Mouse (Mus musculus): ENCODE results near the gene Igfbp7. TPM values are rescaled to one million over a fixed set of nuclear protein-coding genes. Genes with fewer than 3 reads are reported as not detected.

Gene Igfbp7
- polyA plus RNA-seq, 1 experiment from 2014 or later: 30.9 TPM

DNA sequence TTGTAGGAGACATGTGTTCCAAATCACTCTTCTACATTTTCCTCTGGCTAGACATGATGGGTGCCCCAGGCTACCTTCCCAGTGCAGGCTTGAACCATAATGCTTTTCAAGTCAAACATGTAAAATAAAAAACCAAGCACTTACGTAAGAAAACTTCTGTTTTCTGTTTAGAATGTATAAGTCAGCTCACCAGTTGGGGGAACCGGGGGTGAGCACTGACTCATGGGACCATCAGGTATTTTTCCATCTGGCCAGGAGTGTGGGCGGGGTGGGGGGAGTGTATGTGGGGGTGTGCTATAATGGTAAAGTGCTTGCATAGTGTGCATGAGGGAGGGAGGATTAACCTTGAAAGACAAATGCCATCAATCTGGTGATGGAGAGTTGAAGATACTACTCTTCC lies 29.8 kb downstream of the Igfbp7 start:
- no peak overlapping the region for H3K4me2 ChIP-seq (ENCODE audit: low read depth, low read length)
- H3K9ac ChIP-seq (ENCODE audit: low read depth, low read length): no peak overlapping the region
- H3K27me3 ChIP-seq (ENCODE audit: control insufficient read depth, insufficient read depth, low read depth, low read length): no peaks in the 10 kb centered on the region
- H3K4me1 ChIP-seq (ENCODE audit: control insufficient read depth, low read depth, low read length): no peaks in the 10 kb centered on the region
- H3K9me3 ChIP-seq (replicated peaks; ENCODE audit: control insufficient read depth, low read length): no peaks in the 10 kb centered on the region
- no peaks in the 10 kb centered on the region for H3K36me3 ChIP-seq (ENCODE audit: control insufficient read depth, insufficient read depth)
- no peak overlapping the region for H3K4me3 ChIP-seq (ENCODE audit: low read depth, low read length)
- ATAC-seq (ENCODE audit: low read depth): no peak
- H3K27ac ChIP-seq (ENCODE audit: low read length): no peak overlapping the region
- WGBS (ENCODE audit: insufficient replicate concordance): 67% methylated on average over 3 of the region's 3 CpGs

DNA sequence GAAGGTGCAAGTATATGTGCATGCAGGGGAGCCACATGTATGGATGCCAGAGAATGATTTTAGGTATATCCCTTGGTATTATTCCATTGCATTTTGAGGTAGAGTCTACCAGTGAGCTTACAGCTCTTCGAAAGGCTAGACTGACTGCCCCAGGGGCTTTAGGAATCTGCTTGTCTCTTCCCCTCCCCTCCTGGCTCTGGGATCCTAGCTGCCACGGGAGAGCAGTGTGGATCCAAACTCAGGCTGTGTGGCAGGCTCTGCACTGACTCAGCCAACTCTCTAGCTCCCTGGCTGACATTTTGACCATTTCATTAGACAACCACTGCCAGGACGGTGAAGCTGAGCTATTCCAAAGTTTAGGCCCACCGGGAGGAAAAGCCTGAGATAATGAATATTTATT lies 32.3 kb downstream of the Igfbp7 start:
- Histone ChIP-seq H3K4me2 (ENCODE audit: low read depth, low read length) (no peak overlapping the region), H3K36me3 (ENCODE audit: control insufficient read depth, insufficient read depth) (no peaks in the 10 kb centered on the region), H3K9ac (ENCODE audit: low read depth, low read length) (no peak overlapping the region), H3K27me3 (ENCODE audit: control insufficient read depth, insufficient read depth, low read depth, low read length) (no peaks in the 10 kb centered on the region), H3K4me1 (ENCODE audit: control insufficient read depth, low read depth, low read length) (no peaks in the 10 kb centered on the region; the same call in 1 of the 2 replicates), H3K9me3 (replicated peaks; ENCODE audit: control insufficient read depth, low read length) (no peaks in the 10 kb centered on the region), H3K4me3 (ENCODE audit: low read depth, low read length) (no peak overlapping the region), H3K27ac (ENCODE audit: low read length) (no peak overlapping the region)
- ATAC-seq (ENCODE audit: low read depth): no peak
- WGBS (ENCODE audit: insufficient replicate concordance): 58% methylated on average over 4 of the region's 4 CpGs

DNA sequence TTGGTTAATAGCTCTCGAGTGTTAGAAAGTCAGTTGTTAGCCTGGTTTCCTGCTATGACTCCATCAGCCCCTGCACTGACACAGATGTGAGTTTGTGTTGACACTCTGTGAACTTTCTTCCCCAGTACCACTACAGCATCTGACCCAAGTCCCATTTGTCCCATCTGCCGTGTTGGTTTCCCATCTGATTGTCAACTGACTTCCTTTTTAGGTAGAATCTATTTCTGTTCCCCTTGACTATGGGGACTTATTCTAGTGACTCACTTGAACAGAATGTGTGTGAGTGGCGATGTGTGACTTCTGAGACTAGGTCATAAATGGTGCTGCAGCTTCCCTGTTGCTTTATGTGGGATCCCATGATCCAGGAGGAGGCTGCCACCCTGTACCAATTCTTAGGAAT lies 32.9 kb downstream of the Igfbp7 start:
- WGBS (ENCODE audit: insufficient replicate concordance): 21% methylated on average over 3 of the region's 3 CpGs
- Histone ChIP-seq H3K9ac (ENCODE audit: low read depth, low read length) (no peak overlapping the region), H3K4me3 (ENCODE audit: low read depth, low read length) (no peak overlapping the region), H3K4me2 (ENCODE audit: low read depth, low read length) (no peak overlapping the region), H3K9me3 (replicated peaks; ENCODE audit: control insufficient read depth, low read length) (no peaks in the 10 kb centered on the region), H3K36me3 (ENCODE audit: control insufficient read depth, insufficient read depth) (no peaks in the 10 kb centered on the region), H3K27me3 (ENCODE audit: control insufficient read depth, insufficient read depth, low read depth, low read length) (no peaks in the 10 kb centered on the region), H3K27ac (ENCODE audit: low read length) (no peak overlapping the region), H3K4me1 (ENCODE audit: control insufficient read depth, low read depth, low read length) (no peaks in the 10 kb centered on the region; the same call in 1 of the 2 replicates)
- no peak for ATAC-seq (ENCODE audit: low read depth)

DNA sequence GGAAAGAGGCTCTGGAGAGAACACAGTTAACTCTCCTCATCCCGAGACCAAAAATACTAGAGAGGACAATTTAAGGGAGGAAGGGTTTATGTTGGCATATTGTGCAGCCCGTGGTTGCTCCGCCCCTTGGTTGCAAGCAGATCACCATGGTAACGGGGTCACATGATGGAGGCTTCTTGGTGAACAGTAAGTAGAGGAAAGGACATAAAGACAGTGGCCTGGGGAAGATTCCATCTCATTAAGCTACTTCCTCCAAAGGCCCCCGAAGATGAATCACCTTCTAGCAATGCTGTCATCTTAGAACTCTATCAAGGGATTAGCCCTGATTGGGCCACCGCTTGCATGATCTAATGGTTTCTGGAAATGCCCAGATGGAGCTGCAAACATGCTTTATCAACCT lies 35.1 kb downstream of the Igfbp7 start:
- no peak overlapping the region for H3K9ac ChIP-seq (ENCODE audit: low read depth, low read length)
- H3K9me3 ChIP-seq (replicated peaks; ENCODE audit: control insufficient read depth, low read length): no peaks in the 10 kb centered on the region
- no peak overlapping the region; the same call in 1 of the 2 replicates for H3K27ac ChIP-seq (ENCODE audit: low read length)
- no peak overlapping the region for H3K4me2 ChIP-seq (ENCODE audit: low read depth, low read length)
- no peaks in the 10 kb centered on the region; the same call in 1 of the 2 replicates for H3K4me1 ChIP-seq (ENCODE audit: control insufficient read depth, low read depth, low read length)
- ATAC-seq (ENCODE audit: low read depth): peak; percentile 13; the same call in 1 of the 2 replicates
- no peak overlapping the region for H3K4me3 ChIP-seq (ENCODE audit: low read depth, low read length)
- H3K27me3 ChIP-seq (ENCODE audit: control insufficient read depth, insufficient read depth, low read depth, low read length): no peaks in the 10 kb centered on the region
- 29% methylated on average over 6 of the region's 6 CpGs for WGBS (ENCODE audit: insufficient replicate concordance)
- no peaks in the 10 kb centered on the region for H3K36me3 ChIP-seq (ENCODE audit: control insufficient read depth, insufficient read depth)

DNA sequence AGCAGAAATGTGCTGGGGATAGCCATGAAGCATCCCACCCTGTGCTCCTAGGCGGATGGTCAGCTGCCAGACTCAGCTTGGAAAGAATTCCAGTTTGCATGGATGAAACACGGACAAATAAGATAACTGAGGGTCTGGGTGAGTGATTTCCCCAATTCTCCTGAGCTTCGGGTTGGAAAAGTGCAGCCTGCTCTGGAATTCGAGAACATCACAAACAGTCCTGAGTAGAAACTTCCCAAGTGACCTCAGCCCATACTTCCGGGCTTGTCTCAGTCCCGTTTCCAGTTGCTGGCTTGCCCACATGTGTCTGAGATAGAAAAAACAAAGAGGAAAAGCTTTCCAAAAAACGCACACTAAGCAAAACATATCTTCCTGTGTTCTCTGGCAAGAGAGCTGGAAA lies 35.6 kb downstream of the Igfbp7 start:
- Histone ChIP-seq H3K27me3 (ENCODE audit: control insufficient read depth, insufficient read depth, low read depth, low read length) (no peaks in the 10 kb centered on the region), H3K4me1 (ENCODE audit: control insufficient read depth, low read depth, low read length) (no peaks in the 10 kb centered on the region; the same call in 1 of the 2 replicates), H3K36me3 (ENCODE audit: control insufficient read depth, insufficient read depth) (no peaks in the 10 kb centered on the region), H3K27ac (ENCODE audit: low read length) (no peak overlapping the region; the same call in 1 of the 2 replicates), H3K4me2 (ENCODE audit: low read depth, low read length) (no peak overlapping the region), H3K9me3 (replicated peaks; ENCODE audit: control insufficient read depth, low read length) (no peaks in the 10 kb centered on the region), H3K4me3 (ENCODE audit: low read depth, low read length) (no peak overlapping the region), H3K9ac (ENCODE audit: low read depth, low read length) (no peak overlapping the region)
- 40% methylated on average over 7 of the region's 7 CpGs for WGBS (ENCODE audit: insufficient replicate concordance)
- ATAC-seq (ENCODE audit: low read depth): peak; percentile 30

DNA sequence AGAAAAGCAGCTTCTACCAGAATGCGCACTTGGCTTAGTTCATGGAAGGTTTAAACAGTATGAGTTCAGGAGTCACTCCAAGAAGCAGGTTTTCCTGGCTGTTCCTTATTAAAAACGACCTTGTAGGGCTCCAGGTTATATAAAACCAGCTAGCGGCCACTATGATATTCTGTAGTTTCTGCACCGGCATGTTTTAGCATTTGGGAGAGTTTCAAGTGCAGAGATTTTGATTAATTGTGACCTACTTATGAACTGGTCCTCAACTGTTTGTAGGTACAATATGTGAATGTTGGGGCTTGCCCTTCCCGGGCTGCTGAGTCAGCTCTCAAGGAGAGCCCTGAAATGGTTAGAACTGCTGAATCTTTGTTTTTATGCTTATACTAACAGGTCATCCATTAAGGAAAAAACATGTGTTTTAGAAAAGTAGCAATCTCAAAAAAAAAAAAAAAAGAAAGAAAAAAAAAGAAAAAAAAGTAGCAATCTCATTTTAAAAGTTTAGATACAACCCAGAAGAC lies 37.4 kb downstream of the Igfbp7 start:
- H3K9me3 ChIP-seq (replicated peaks; ENCODE audit: control insufficient read depth, low read length): no peaks in the 10 kb centered on the region
- no peak overlapping the region for H3K9ac ChIP-seq (ENCODE audit: low read depth, low read length)
- 53% methylated on average over 5 of the region's 5 CpGs for WGBS (ENCODE audit: insufficient replicate concordance)
- H3K27me3 ChIP-seq (ENCODE audit: control insufficient read depth, insufficient read depth, low read depth, low read length): no peaks in the 10 kb centered on the region
- no peaks in the 10 kb centered on the region; the same call in 1 of the 2 replicates for H3K4me1 ChIP-seq (ENCODE audit: control insufficient read depth, low read depth, low read length)
- H3K27ac ChIP-seq (ENCODE audit: low read length): no peak overlapping the region
- H3K4me2 ChIP-seq (ENCODE audit: low read depth, low read length): no peak overlapping the region
- no peak for ATAC-seq (ENCODE audit: low read depth)
- H3K4me3 ChIP-seq (ENCODE audit: low read depth, low read length): no peak overlapping the region
- no peaks in the 10 kb centered on the region for H3K36me3 ChIP-seq (ENCODE audit: control insufficient read depth, insufficient read depth)

DNA sequence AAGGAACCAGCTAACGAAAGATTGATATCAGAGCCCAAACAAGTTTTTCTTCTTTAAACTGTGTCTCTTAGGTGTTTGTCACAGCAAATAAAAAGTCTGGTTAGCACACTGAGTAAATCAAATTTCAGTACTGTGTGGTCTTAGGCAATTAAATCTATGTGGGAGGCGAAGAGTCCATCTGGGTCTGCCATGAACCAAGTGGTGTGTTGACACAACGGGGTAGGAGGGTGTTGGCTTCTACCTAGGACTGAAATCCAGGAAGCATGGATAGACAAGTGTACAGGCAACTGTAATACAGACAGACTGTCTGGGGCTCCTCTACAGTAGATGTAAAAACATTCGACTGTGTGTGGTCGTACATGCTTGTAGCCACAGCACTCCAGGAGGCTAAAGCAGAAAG lies 38.4 kb downstream of the Igfbp7 start:
- no peak overlapping the region for H3K4me2 ChIP-seq (ENCODE audit: low read depth, low read length)
- H3K27ac ChIP-seq (ENCODE audit: low read length): no peak overlapping the region
- 54% methylated on average over 5 of the region's 5 CpGs for WGBS (ENCODE audit: insufficient replicate concordance)
- no peaks in the 10 kb centered on the region; the same call in 1 of the 2 replicates for H3K4me1 ChIP-seq (ENCODE audit: control insufficient read depth, low read depth, low read length)
- no peak for ATAC-seq (ENCODE audit: low read depth)
- no peaks in the 10 kb centered on the region for H3K9me3 ChIP-seq (replicated peaks; ENCODE audit: control insufficient read depth, low read length)
- H3K9ac ChIP-seq (ENCODE audit: low read depth, low read length): no peak overlapping the region
- no peaks in the 10 kb centered on the region for H3K27me3 ChIP-seq (ENCODE audit: control insufficient read depth, insufficient read depth, low read depth, low read length)
- no peaks in the 10 kb centered on the region for H3K36me3 ChIP-seq (ENCODE audit: control insufficient read depth, insufficient read depth)
- H3K4me3 ChIP-seq (ENCODE audit: low read depth, low read length): no peak overlapping the region

DNA sequence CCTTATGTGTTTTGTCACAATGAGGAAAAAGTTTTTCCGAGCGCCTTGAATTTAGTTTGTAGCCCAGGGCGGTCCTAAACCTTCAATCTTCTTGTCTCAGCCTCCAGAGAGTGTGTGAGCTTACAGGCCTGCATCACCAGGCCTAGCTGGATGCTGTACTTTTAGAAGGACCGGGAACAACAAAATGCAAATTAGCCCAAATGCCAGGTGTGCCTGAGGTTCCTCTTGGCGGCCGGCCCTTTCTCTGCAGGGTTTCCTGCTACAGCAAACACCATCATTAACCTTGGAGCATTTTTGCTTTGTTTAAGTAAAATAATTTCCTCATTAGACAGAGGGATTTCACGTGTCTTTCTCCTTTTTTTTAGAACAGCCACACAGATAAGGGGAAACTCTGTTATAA lies 39.6 kb downstream of the Igfbp7 start:
- 44% methylated on average over 7 of the region's 7 CpGs for WGBS (ENCODE audit: insufficient replicate concordance)
- H3K4me2 ChIP-seq (ENCODE audit: low read depth, low read length): no peak overlapping the region
- no peaks in the 10 kb centered on the region for H3K36me3 ChIP-seq (ENCODE audit: control insufficient read depth, insufficient read depth)
- H3K27ac ChIP-seq (ENCODE audit: low read length): no peak overlapping the region
- no peaks in the 10 kb centered on the region for H3K27me3 ChIP-seq (ENCODE audit: control insufficient read depth, insufficient read depth, low read depth, low read length)
- ATAC-seq (ENCODE audit: low read depth): no peak
- H3K4me1 ChIP-seq (ENCODE audit: control insufficient read depth, low read depth, low read length): no peaks in the 10 kb centered on the region; the same call in 1 of the 2 replicates
- no peaks in the 10 kb centered on the region for H3K9me3 ChIP-seq (replicated peaks; ENCODE audit: control insufficient read depth, low read length)
- no peak overlapping the region for H3K4me3 ChIP-seq (ENCODE audit: low read depth, low read length)
- no peak overlapping the region for H3K9ac ChIP-seq (ENCODE audit: low read depth, low read length)

DNA sequence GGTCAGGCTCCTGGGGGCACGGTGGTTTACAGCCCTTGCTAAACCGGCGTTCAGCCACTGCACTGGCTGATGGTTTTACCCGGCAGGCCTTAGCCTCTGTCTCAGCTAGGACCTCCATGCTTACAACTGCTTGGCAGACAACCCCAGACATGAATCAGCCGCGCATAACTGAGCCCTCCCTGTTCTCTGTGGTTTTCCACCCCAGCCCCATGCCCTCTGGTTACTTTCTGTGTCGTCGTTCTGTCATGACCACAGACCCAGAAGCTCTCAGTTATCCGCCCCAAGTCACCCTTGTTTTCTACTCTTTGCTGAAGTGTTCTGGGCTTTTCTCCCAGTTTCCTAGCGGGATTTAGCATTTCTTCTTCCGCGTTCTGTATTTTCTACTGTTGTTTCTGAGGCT lies 40.2 kb downstream of the Igfbp7 start:
- no peak overlapping the region for H3K27ac ChIP-seq (ENCODE audit: low read length)
- 38% methylated on average over 12 of the region's 12 CpGs for WGBS (ENCODE audit: insufficient replicate concordance)

More for the DNA sequence above, 40.2 kb downstream of the Igfbp7 start:
- no peaks in the 10 kb centered on the region for H3K9me3 ChIP-seq (replicated peaks; ENCODE audit: control insufficient read depth, low read length)
- H3K36me3 ChIP-seq (ENCODE audit: control insufficient read depth, insufficient read depth): no peaks in the 10 kb centered on the region
- no peaks in the 10 kb centered on the region; the same call in 1 of the 2 replicates for H3K4me1 ChIP-seq (ENCODE audit: control insufficient read depth, low read depth, low read length)
- no peak overlapping the region for H3K9ac ChIP-seq (ENCODE audit: low read depth, low read length)
- no peaks in the 10 kb centered on the region for H3K27me3 ChIP-seq (ENCODE audit: control insufficient read depth, insufficient read depth, low read depth, low read length)
- no peak for ATAC-seq (ENCODE audit: low read depth)
- no peak overlapping the region for H3K4me3 ChIP-seq (ENCODE audit: low read depth, low read length)
- no peak overlapping the region for H3K4me2 ChIP-seq (ENCODE audit: low read depth, low read length)
